Mouse (Mus musculus): ENCODE data around the gene Gm43720. TPM values are rescaled to one million over a fixed set of nuclear protein-coding genes. Genes with fewer than 3 reads are reported as not detected.

Gm43720 gene
- polyA plus RNA-seq, 1 experiment from 2014 or later: 0.12 TPM

- 85% methylated on average over 3 of the region's 3 CpGs for WGBS
- no peak for ATAC-seq (replicated peaks; ENCODE audit: low FRiP score, low TSS enrichment, low read depth)
- peaks cover 10% of the 10 kb centered on the region; the same call in 1 of the 2 replicates for H3K36me3 ChIP-seq (ENCODE audit: control insufficient read depth, insufficient read depth, low read length)
Measured at GRCm38 (mm10) chr5:138267114-138267513, 12.6 kb downstream of the Gm43720 start.

GRCm38 (mm10) chr5:138265712-138266111, 14.0 kb downstream of the Gm43720 start:
- no peaks in the 10 kb centered on the region for H3K9me3 ChIP-seq (ENCODE audit: control insufficient read depth, low read length)
- no peak overlapping the region for H3K27ac ChIP-seq (ENCODE audit: low read depth)
- peaks cover 15% of the 10 kb centered on the region for H3K4me1 ChIP-seq (replicated peaks; ENCODE audit: control insufficient read depth, insufficient read depth, low read length)
- WGBS: 92% methylated on average over 4 of the region's 4 CpGs
- DNase-seq (ENCODE audit: low spot score): no peak
- H3K36me3 ChIP-seq (ENCODE audit: control insufficient read depth, insufficient read depth, low read length): peaks cover 23% of the 10 kb centered on the region
- H3K4me2 ChIP-seq (ENCODE audit: low read length): no peak overlapping the region
- H3K9ac ChIP-seq (ENCODE audit: low read length): no peak overlapping the region
- no peak overlapping the region for H3K4me3 ChIP-seq (ENCODE audit: low read depth, low read length)
- ATAC-seq (replicated peaks; ENCODE audit: low FRiP score, low TSS enrichment, low read depth): no peak
- H3K27me3 ChIP-seq (replicated peaks; ENCODE audit: control insufficient read depth, insufficient read depth, low read length): no peaks in the 10 kb centered on the region

More at GRCm38 (mm10) chr5:138267114-138267513, 12.6 kb downstream of the Gm43720 start:
- DNase-seq (ENCODE audit: low spot score): no peak
- Histone ChIP-seq H3K9ac (ENCODE audit: low read length) (no peak overlapping the region), H3K27ac (ENCODE audit: low read depth) (no peak overlapping the region), H3K9me3 (ENCODE audit: control insufficient read depth, low read length) (no peaks in the 10 kb centered on the region), H3K4me2 (ENCODE audit: low read length) (no peak overlapping the region), H3K4me3 (ENCODE audit: low read depth, low read length) (no peak overlapping the region), H3K27me3 (replicated peaks; ENCODE audit: control insufficient read depth, insufficient read depth, low read length) (no peaks in the 10 kb centered on the region), H3K4me1 (replicated peaks; ENCODE audit: control insufficient read depth, insufficient read depth, low read length) (peaks cover 22% of the 10 kb centered on the region)

GRCm38 (mm10) chr5:138264207-138264578, 15.6 kb downstream of the Gm43720 start:
- peaks cover 15% of the 10 kb centered on the region for H3K4me1 ChIP-seq (replicated peaks; ENCODE audit: control insufficient read depth, insufficient read depth, low read length)
- ATAC-seq (replicated peaks; ENCODE audit: low FRiP score, low TSS enrichment, low read depth): no peak
- no peaks in the 10 kb centered on the region for H3K9me3 ChIP-seq (ENCODE audit: control insufficient read depth, low read length)
- peak; percentile 64 for DNase-seq (ENCODE audit: low spot score)
- 10% methylated on average over 6 of the region's 6 CpGs for WGBS
- H3K36me3 ChIP-seq (ENCODE audit: control insufficient read depth, insufficient read depth, low read length): peaks cover 38% of the 10 kb centered on the region
- H3K4me3 ChIP-seq (ENCODE audit: low read depth, low read length): peak overlapping the region; percentile 73
- H3K27me3 ChIP-seq (replicated peaks; ENCODE audit: control insufficient read depth, insufficient read depth, low read length): no peaks in the 10 kb centered on the region
- peak overlapping the region; percentile 78 for H3K9ac ChIP-seq (ENCODE audit: low read length)
- peak overlapping the region; percentile 89 for H3K4me2 ChIP-seq (ENCODE audit: low read length)
- H3K27ac ChIP-seq (ENCODE audit: low read depth): peak overlapping the region; percentile 73; the same call in 1 of the 2 replicates

- H3K36me3 ChIP-seq (ENCODE audit: control insufficient read depth, insufficient read depth, low read length): peaks cover 45% of the 10 kb centered on the region
- no peaks in the 10 kb centered on the region for H3K27me3 ChIP-seq (replicated peaks; ENCODE audit: control insufficient read depth, insufficient read depth, low read length)
- peak within 1 kb of the TSS; percentile 78 for H3K9ac ChIP-seq (ENCODE audit: low read length)
- peak; percentile 88 for ATAC-seq (replicated peaks; ENCODE audit: low FRiP score, low TSS enrichment, low read depth)
- H3K27ac ChIP-seq (ENCODE audit: low read depth): peak within 1 kb of the TSS; percentile 73
- no peaks in the 10 kb centered on the region for H3K9me3 ChIP-seq (ENCODE audit: control insufficient read depth, low read length)
- H3K4me1 ChIP-seq (replicated peaks; ENCODE audit: control insufficient read depth, insufficient read depth, low read length): peaks cover 15% of the 10 kb centered on the region
- under 1% methylated on average over 69 of the region's 71 CpGs for WGBS
- peak; percentile 91 for DNase-seq (ENCODE audit: low spot score)
- H3K4me2 ChIP-seq (ENCODE audit: low read length): peak within 1 kb of the TSS; percentile 89
- peak within 1 kb of the TSS; percentile 73 for H3K4me3 ChIP-seq (ENCODE audit: low read depth, low read length)
Measured at GRCm38 (mm10) chr5:138263260-138264206, 16.2 kb downstream of the Gm43720 start, which contains the start of gene BC037034. Gene BC037034, minus strand, starts transcription at chr5:138264033.

GRCm38 (mm10) chr5:138262582-138263240, 17.0 kb downstream of the Gm43720 start:
- Histone ChIP-seq H3K27me3 (replicated peaks; ENCODE audit: control insufficient read depth, insufficient read depth, low read length) (no peaks in the 10 kb centered on the region), H3K36me3 (ENCODE audit: control insufficient read depth, insufficient read depth, low read length) (peaks cover 50% of the 10 kb centered on the region), H3K4me1 (replicated peaks; ENCODE audit: control insufficient read depth, insufficient read depth, low read length) (peaks cover 15% of the 10 kb centered on the region), H3K27ac (ENCODE audit: low read depth) (no peak overlapping the region), H3K4me2 (ENCODE audit: low read length) (peak overlapping the region; percentile 89), H3K4me3 (ENCODE audit: low read depth, low read length) (peak overlapping the region; percentile 73), H3K9me3 (ENCODE audit: control insufficient read depth, low read length) (no peaks in the 10 kb centered on the region), H3K9ac (ENCODE audit: low read length) (peak overlapping the region; percentile 78)
- 64% methylated on average over 18 of the region's 18 CpGs for WGBS
- ATAC-seq (replicated peaks; ENCODE audit: low FRiP score, low TSS enrichment, low read depth) (no peak), DNase-seq (ENCODE audit: low spot score) (no peak)

GRCm38 (mm10) chr5:138262001-138262400, 17.8 kb downstream of the Gm43720 start:
- DNase-seq (ENCODE audit: low spot score) (no peak), ATAC-seq (replicated peaks; ENCODE audit: low FRiP score, low TSS enrichment, low read depth) (no peak)
- Histone ChIP-seq H3K9ac (ENCODE audit: low read length) (no peak overlapping the region), H3K4me3 (ENCODE audit: low read depth, low read length) (no peak overlapping the region), H3K4me2 (ENCODE audit: low read length) (no peak overlapping the region), H3K36me3 (ENCODE audit: control insufficient read depth, insufficient read depth, low read length) (peaks cover 54% of the 10 kb centered on the region), H3K4me1 (replicated peaks; ENCODE audit: control insufficient read depth, insufficient read depth, low read length) (peaks cover 15% of the 10 kb centered on the region), H3K27me3 (replicated peaks; ENCODE audit: control insufficient read depth, insufficient read depth, low read length) (no peaks in the 10 kb centered on the region), H3K9me3 (ENCODE audit: control insufficient read depth, low read length) (no peaks in the 10 kb centered on the region), H3K27ac (ENCODE audit: low read depth) (no peak overlapping the region)
- WGBS: 81% methylated on average over 4 of the region's 4 CpGs

GRCm38 (mm10) chr5:138260834-138261233, 18.9 kb downstream of the Gm43720 start:
- H3K9ac ChIP-seq (ENCODE audit: low read length): no peak overlapping the region
- peaks cover 47% of the 10 kb centered on the region for H3K36me3 ChIP-seq (ENCODE audit: control insufficient read depth, insufficient read depth, low read length)
- H3K9me3 ChIP-seq (ENCODE audit: control insufficient read depth, low read length): no peaks in the 10 kb centered on the region
- no peak overlapping the region for H3K27ac ChIP-seq (ENCODE audit: low read depth)
- H3K4me2 ChIP-seq (ENCODE audit: low read length): no peak overlapping the region
- peaks cover 22% of the 10 kb centered on the region for H3K4me1 ChIP-seq (replicated peaks; ENCODE audit: control insufficient read depth, insufficient read depth, low read length)
- no peak overlapping the region for H3K4me3 ChIP-seq (ENCODE audit: low read depth, low read length)
- ATAC-seq (replicated peaks; ENCODE audit: low FRiP score, low TSS enrichment, low read depth) (no peak), DNase-seq (ENCODE audit: low spot score) (no peak)
- WGBS: 77% methylated on average over 11 of the region's 11 CpGs
- H3K27me3 ChIP-seq (replicated peaks; ENCODE audit: control insufficient read depth, insufficient read depth, low read length): no peaks in the 10 kb centered on the region

- Histone ChIP-seq H3K9ac (ENCODE audit: low read length) (no peak overlapping the region), H3K4me2 (ENCODE audit: low read length) (no peak overlapping the region), H3K9me3 (ENCODE audit: control insufficient read depth, low read length) (no peaks in the 10 kb centered on the region), H3K4me1 (replicated peaks; ENCODE audit: control insufficient read depth, insufficient read depth, low read length) (peaks cover 22% of the 10 kb centered on the region), H3K27me3 (replicated peaks; ENCODE audit: control insufficient read depth, insufficient read depth, low read length) (no peaks in the 10 kb centered on the region), H3K36me3 (ENCODE audit: control insufficient read depth, insufficient read depth, low read length) (peaks cover 46% of the 10 kb centered on the region), H3K4me3 (ENCODE audit: low read depth, low read length) (no peak overlapping the region), H3K27ac (ENCODE audit: low read depth) (no peak overlapping the region)
- ATAC-seq (replicated peaks; ENCODE audit: low FRiP score, low TSS enrichment, low read depth) (no peak), DNase-seq (ENCODE audit: low spot score) (no peak)
- WGBS: 80% methylated on average over 10 of the region's 10 CpGs
Measured at GRCm38 (mm10) chr5:138260051-138260450, 19.7 kb downstream of the Gm43720 start.
